8 mouse cellular contexts compared by ENCODE assay signal in the genomic region with DNA sequence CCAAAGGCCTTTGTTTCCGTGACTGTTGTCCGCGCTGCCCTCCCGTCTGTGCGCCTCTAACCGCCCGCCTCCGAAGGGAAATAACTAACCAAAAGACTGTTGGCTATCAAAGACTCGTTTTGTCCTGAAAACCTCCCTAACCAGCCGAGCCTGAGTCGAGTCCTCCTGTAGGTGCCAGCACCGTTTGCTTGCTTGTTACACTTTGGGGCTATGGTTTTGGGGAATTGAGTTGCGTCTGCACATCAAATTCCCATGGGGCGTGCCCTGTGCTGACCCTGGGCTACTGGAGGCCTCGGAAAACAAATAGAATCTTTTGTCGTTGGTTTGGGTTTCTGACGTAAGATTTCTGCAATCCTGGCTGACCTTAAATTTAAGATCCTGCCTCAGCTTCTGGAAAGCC. TPM values are rescaled to one million over a fixed set of nuclear protein-coding genes. Genes with fewer than 3 reads are reported as not detected.
DNase-seq lines count a peak whose midpoint lies in the region; ATAC-seq lines count a peak whose summit lies in the region.

No protein-coding gene starts in this region.

- peaks cover 31% of the 10 kb centered on the region for H3K4me1 ChIP-seq in forebrain, embryonic 16.5 days (replicated peaks; ENCODE audit: control insufficient read depth, insufficient read depth, low read length)
- H3K4me1 ChIP-seq in midbrain, embryonic 16.5 days (ENCODE audit: control insufficient read depth, insufficient read depth, low read length), result peaks cover 31% of the 10 kb centered on the region

- peak overlapping the region; percentile 88 for H3K9ac ChIP-seq in forebrain, embryonic 16.5 days (replicated peaks; ENCODE audit: low read depth, low read length)
- peak overlapping the region; percentile 67 for H3K9ac ChIP-seq in midbrain, embryonic 16.5 days (ENCODE audit: low read depth, low read length)

- ATAC-seq in forebrain, embryonic 16.5 days, result no peak
- no peak for ATAC-seq in midbrain, embryonic 16.5 days

- H3K4me2 ChIP-seq in forebrain, embryonic 16.5 days (ENCODE audit: low read length), result peak overlapping the region; percentile 80
- peak overlapping the region; percentile 78 for H3K4me2 ChIP-seq in midbrain, embryonic 16.5 days (ENCODE audit: low read length)

- H3K9me3 ChIP-seq in forebrain, embryonic 16.5 days (ENCODE audit: control insufficient read depth, low read length), result no peaks in the 10 kb centered on the region
- no peaks in the 10 kb centered on the region; the same call in 1 of the 2 replicates for H3K9me3 ChIP-seq in midbrain, embryonic 16.5 days (replicated peaks; ENCODE audit: control insufficient read depth, low read length, poor library complexity, severe bottlenecking)

- DNase-seq in cerebellum, postnatal 10 days, result peak; percentile 70
- DNase-seq in cerebellum, adult 8-10 months, result no peak
- DNase-seq in NIH3T3 (ENCODE audit: low read depth), result peak; percentile 81
- peak; percentile 52 to 71 for DNase-seq in kidney, postnatal 36 days
- no peak for DNase-seq in frontal cortex, postnatal 25 days (ENCODE audit: low spot score in 2 of 2)
- no peak for DNase-seq in yolk sac, embryonic 10.5 days (ENCODE audit: low spot score)

- WGBS in forebrain, embryonic 16.5 days, result 1% methylated on average over 17 of the region's 17 CpGs
- WGBS in midbrain, embryonic 16.5 days, result under 1% methylated on average over 17 of the region's 17 CpGs

- H3K27me3 ChIP-seq in forebrain, embryonic 16.5 days (replicated peaks; ENCODE audit: control insufficient read depth, insufficient read depth, low read length), result no peaks in the 10 kb centered on the region
- no peaks in the 10 kb centered on the region for H3K27me3 ChIP-seq in midbrain, embryonic 16.5 days (ENCODE audit: control insufficient read depth, insufficient read depth, low read depth, low read length)

- peak overlapping the region; percentile 96 for H3K27ac ChIP-seq in forebrain, embryonic 16.5 days (ENCODE audit: low read length)
- peak overlapping the region; percentile 91 for H3K27ac ChIP-seq in midbrain, embryonic 16.5 days (ENCODE audit: low read length)

- H3K36me3 ChIP-seq in forebrain, embryonic 16.5 days (ENCODE audit: control insufficient read depth, insufficient read depth), result peaks cover 15% of the 10 kb centered on the region
- H3K36me3 ChIP-seq in midbrain, embryonic 16.5 days (ENCODE audit: control insufficient read depth, insufficient read depth, low read length), result peaks cover 18% of the 10 kb centered on the region

- peak overlapping the region; percentile 63 for H3K4me3 ChIP-seq in forebrain, embryonic 16.5 days (replicated peaks; ENCODE audit: low read length)
- H3K4me3 ChIP-seq in midbrain, embryonic 16.5 days (ENCODE audit: low read depth, low read length), result peak overlapping the region; percentile 48

RNA-seq across cellular contexts. Expression of a gene that starts 0.8 kb away (rescaled TPM):
- 722 and 741 TPM in 2 replicates for polyA plus RNA-seq in forebrain, embryonic 16.5 days (2015; fragmentation: Nextera tagmentation; extraction: Ambion mirVana)
- polyA plus RNA-seq in midbrain, embryonic 16.5 days (2015; fragmentation: Nextera tagmentation; extraction: Ambion mirVana), result 602 and 620 TPM in 2 replicates

RNA-seq across cellular contexts. Expression of a gene that starts 5.1 kb away (rescaled TPM):
- 860 and 958 TPM in 2 replicates for polyA plus RNA-seq in forebrain, embryonic 16.5 days (2015; fragmentation: Nextera tagmentation; extraction: Ambion mirVana)
- 657 and 700 TPM in 2 replicates for polyA plus RNA-seq in midbrain, embryonic 16.5 days (2015; fragmentation: Nextera tagmentation; extraction: Ambion mirVana)

RNA-seq across cellular contexts. Expression of a gene that starts 6.7 kb away (rescaled TPM):
- polyA plus RNA-seq in forebrain, embryonic 16.5 days (2015; fragmentation: Nextera tagmentation; extraction: Ambion mirVana), result not detected in 2 replicates
- polyA plus RNA-seq in midbrain, embryonic 16.5 days (2015; fragmentation: Nextera tagmentation; extraction: Ambion mirVana), result 0.41 TPM in 1 of 2 replicates, not detected in the other

RNA-seq across cellular contexts. Expression of a gene that starts 6.9 kb away (rescaled TPM):
- 1.1 and 1.4 TPM in 2 replicates for polyA plus RNA-seq in forebrain, embryonic 16.5 days (2015; fragmentation: Nextera tagmentation; extraction: Ambion mirVana)
- 1.5 and 2.2 TPM in 2 replicates for polyA plus RNA-seq in midbrain, embryonic 16.5 days (2015; fragmentation: Nextera tagmentation; extraction: Ambion mirVana)

RNA-seq across cellular contexts. Expression of a gene that starts 24.8 kb away (rescaled TPM):
- polyA plus RNA-seq in forebrain, embryonic 16.5 days (2015; fragmentation: Nextera tagmentation; extraction: Ambion mirVana), result 84.2 and 90.2 TPM in 2 replicates
- polyA plus RNA-seq in midbrain, embryonic 16.5 days (2015; fragmentation: Nextera tagmentation; extraction: Ambion mirVana), result 89.9 and 91.9 TPM in 2 replicates

Comparison
In these comparisons a context has a peak if more than half of its experiments do, and no peak if none do; other contexts are left out.
1. DNase-seq: peak in cerebellum, postnatal 10 days (2 of 2), NIH3T3 (single experiment) and kidney, postnatal 36 days (2 of 2); none in cerebellum, adult 8-10 months (single experiment), frontal cortex, postnatal 25 days (0 of 2) and yolk sac, embryonic 10.5 days (single experiment).